Mouse (Mus musculus) left cerebral cortex, adult 2 months (tissue): Measurements from ENCODE around the gene Bnipl. TPM values are rescaled to one million over a fixed set of nuclear protein-coding genes. Genes with fewer than 3 reads are reported as not detected.

ENCODE experiments used
- DNase-seq, 2 experiments: peaks; one replicate each; pipeline ENCODE4 v3.0.0; 2021 to 2022; ENCODE audit warnings: low spot score in 2 of 2, mixed read lengths in 1 of 2; ENCODE audit errors: extremely low spot score in 1 of 2
- H3K27ac ChIP-seq: fragments of 200-600 bp; 2 replicates; pipeline ENCODE4 v1.8.1; 2022
- H3K4me3 ChIP-seq: fragments of 200-600 bp; 2 replicates; pipeline ENCODE4 v1.8.1; 2022
- CTCF ChIP-seq: fragments of 200-600 bp; IDR thresholded peaks from 2 replicates; pipeline ENCODE4 v1.8.1; 2022; ENCODE audit warnings: antibody characterized with exemption, mild to moderate bottlenecking, moderate library complexity
- intact Hi-C: fragments of 180-260 bp; cut with DNase I; formaldehyde crosslinking; loops from one replicate; pipeline ENCODE4 v1.15.1; 2025
- total RNA-seq, 2 experiments: library from RNA; stranded (reverse); gene quantifications; 2 replicates each; pipeline ENCODE4 v1.2.3; 2021

Bnipl gene
- total RNA-seq, 2 experiments from 2014 or later: 0.61 to 0.87 TPM

- no peak for DNase-seq
- intact Hi-C loops: no loop called here
- no peak overlapping the region for H3K27ac ChIP-seq
- no peak overlapping the region for H3K4me3 ChIP-seq
- TF ChIP-seq CTCF: no peak
These were observed 35.0 kb upstream of the Bnipl start for GRCm38 (mm10) chr3:95286011-95286410.

GRCm38 (mm10) chr3:95285390-95285789 is 34.4 kb upstream of the Bnipl start:
- Histone ChIP-seq H3K4me3 (no peak overlapping the region), H3K27ac (peak overlapping the region; percentile 28)
- DNase-seq: no peak
- intact Hi-C loops: no loop called here
- no peak for TF ChIP-seq CTCF

- H3K4me3 ChIP-seq: peak overlapping the region; percentile 57
- no peak for DNase-seq
- intact Hi-C loops: loop anchor here (5.0 kb wide), 1 partner anchor 142 kb away; the partner anchor contains the start of gene Tnfaip8l2
- peak overlapping the region; percentile 97 for H3K27ac ChIP-seq
- TF ChIP-seq CTCF: no peak
These were observed 33.7 kb upstream of the Bnipl start for GRCm38 (mm10) chr3:95284501-95285281.

DNA sequence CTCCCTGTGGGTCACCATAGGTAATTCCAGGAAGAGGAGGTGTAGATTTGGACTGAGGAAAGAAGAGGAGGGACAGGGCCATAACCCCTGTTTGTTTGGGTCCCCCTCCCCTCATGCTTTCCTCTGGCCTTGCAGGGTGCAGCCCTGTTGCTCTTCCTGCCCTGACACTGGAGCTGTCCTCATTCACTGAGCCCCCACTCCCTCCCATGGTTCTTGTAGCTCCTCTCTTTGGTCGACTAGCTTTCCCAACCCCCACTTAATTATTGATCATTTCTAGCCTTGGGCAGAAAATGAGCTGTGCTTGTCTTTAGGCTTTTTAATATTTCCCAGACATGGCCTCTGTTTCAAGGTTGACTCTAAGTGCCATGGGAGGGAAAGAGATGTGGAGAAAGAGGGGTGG is 33.1 kb upstream of the Bnipl start:
- Histone ChIP-seq H3K4me3 (peak overlapping the region; percentile 57), H3K27ac (peak overlapping the region; percentile 97)
- intact Hi-C loops: loop anchor here (5.0 kb wide), 1 partner anchor 142 kb away; the partner anchor contains the start of gene Tnfaip8l2
- no peak for TF ChIP-seq CTCF
- no peak for DNase-seq

DNA sequence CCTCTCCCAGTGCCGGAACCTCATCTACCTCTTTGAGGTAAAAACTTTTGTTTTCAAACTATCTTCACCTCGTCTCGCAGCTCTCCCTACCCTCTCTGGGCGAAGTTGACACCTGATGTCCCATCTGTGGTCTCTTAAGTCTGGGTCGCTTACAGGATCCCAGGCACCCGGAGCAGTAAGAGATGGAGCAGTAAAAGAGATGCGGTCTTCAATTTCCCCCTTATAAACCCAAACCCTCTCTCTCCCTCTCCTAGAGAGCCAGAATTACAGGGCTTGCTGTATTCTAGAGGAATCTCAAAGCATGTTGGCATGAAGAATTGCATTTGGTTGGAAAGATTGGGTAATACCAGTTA is 32.6 kb upstream of the Bnipl start:
- Histone ChIP-seq H3K27ac (peak overlapping the region; percentile 97), H3K4me3 (peak overlapping the region; percentile 57)
- intact Hi-C loops: loop anchor here (2.0 to 5.0 kb wide), 3 partner anchors 29 to 151 kb away; partner anchors contain the start of genes Arnt and Tnfaip8l2
- TF ChIP-seq CTCF: no peak
- DNase-seq: no peak

- peak overlapping the region; percentile 97 for H3K27ac ChIP-seq
- DNase-seq: peak; percentile 70
- peak; percentile 36 for TF ChIP-seq CTCF
- intact Hi-C loops: loop anchor here (2.0 to 5.0 kb wide), 3 partner anchors 30 to 152 kb away; partner anchors contain the start of genes Arnt and Tnfaip8l2
- peak overlapping the region; percentile 57 for H3K4me3 ChIP-seq
These were observed 32.0 kb upstream of the Bnipl start for GRCm38 (mm10) chr3:95282865-95283588.

GRCm38 (mm10) chr3:95282381-95282864 is 31.4 kb upstream of the Bnipl start:
- intact Hi-C loops: loop anchor here (2.0 to 5.0 kb wide), 3 partner anchors 30 to 152 kb away; partner anchors contain the start of genes Arnt and Tnfaip8l2
- DNase-seq: no peak

GRCm38 (mm10) chr3:95281216-95282126 is 30.5 kb upstream of the Bnipl start, which contains the start of the genes Mindy1 and Prune1:
Mindy1 (plus strand) TSS chr3:95281345.
Prune1 (minus strand) TSS chr3:95282076.
- intact Hi-C loops: loop anchor here (1.0 to 5.0 kb wide), 5 partner anchors 31 to 153 kb away; partner anchors contain the start of genes Arnt, Gabpb2 and Tnfaip8l2
- Histone ChIP-seq H3K4me3 (peak within 1 kb of the TSS; percentile 57), H3K27ac (peak within 1 kb of the TSS; percentile 97)
- DNase-seq: peak; percentile 98 to 99
- peak; percentile 41 for TF ChIP-seq CTCF

More at GRCm38 (mm10) chr3:95282381-95282864, 31.4 kb upstream of the Bnipl start:
- TF ChIP-seq CTCF: no peak
- peak overlapping the region; percentile 97 for H3K27ac ChIP-seq
- H3K4me3 ChIP-seq: peak overlapping the region; percentile 57

DNA sequence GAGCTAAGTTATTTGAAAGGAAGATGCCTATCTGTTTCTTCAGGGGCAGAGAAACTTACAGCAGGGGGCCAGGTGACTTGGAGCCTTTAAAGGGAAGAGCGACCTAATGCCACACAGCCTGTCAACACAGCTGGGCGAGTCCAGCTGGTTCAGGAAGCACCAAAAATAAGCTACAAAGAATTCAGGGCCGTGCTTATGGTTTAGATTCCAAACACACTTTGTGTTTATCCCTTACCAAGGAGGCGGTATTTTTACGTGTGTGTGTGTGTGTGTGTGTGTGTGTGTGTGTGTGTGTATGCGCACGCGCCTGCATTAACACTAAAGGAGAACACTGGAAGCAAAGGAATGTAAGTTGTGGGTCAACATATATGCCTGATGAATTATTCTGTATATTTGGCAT is 29.8 kb upstream of the Bnipl start:
- DNase-seq: peak in 1 of 2 experiments; percentile 26
- intact Hi-C loops: loop anchor here (1.0 to 5.0 kb wide), 3 partner anchors 50 to 138 kb away; partner anchors contain the start of genes Gabpb2 and Tnfaip8l2
- Histone ChIP-seq H3K4me3 (peak overlapping the region; percentile 57), H3K27ac (peak overlapping the region; percentile 97)
- no peak for TF ChIP-seq CTCF

DNA sequence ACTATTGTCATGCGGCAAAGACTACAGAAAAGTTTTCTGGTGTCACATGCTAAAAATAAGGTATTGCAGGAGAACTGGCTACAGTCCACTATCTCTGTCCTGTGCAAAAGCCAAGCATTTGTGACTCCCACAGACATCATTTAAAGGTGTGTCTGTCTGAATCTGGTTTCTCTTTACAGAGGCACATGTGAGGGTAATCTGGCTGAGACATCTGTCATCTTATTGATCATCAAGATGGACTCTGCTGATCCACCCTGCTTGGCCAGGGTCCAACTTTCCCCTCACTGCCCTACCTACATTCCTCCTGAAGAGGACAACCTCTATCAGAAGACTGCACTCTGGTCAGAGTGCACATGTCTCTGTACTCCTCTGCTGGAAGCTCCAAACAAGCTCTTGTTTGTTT is 26.2 kb upstream of the Bnipl start:
- Histone ChIP-seq H3K4me3 (no peak overlapping the region), H3K27ac (no peak overlapping the region)
- TF ChIP-seq CTCF: no peak
- no peak for DNase-seq
- intact Hi-C loops: no loop called here
